Mouse (Mus musculus) midbrain, embryonic 12.5 days (tissue): ENCODE measurements around the gene Gsdma3. TPM values are rescaled to one million over a fixed set of nuclear protein-coding genes. Genes with fewer than 3 reads are reported as not detected.
A peak's percentile ranks its signal among the peaks of the same experiment; 100 is the strongest.

ENCODE experiments used
- ATAC-seq: fragments of 200-750 bp; cut with Nextera tagmentation; 2 replicates; pipeline ENCODE4 v1.8.0; 2017; ENCODE audit warnings: low read depth, moderate TSS enrichment, moderate library complexity; ENCODE audit not compliant: low FRiP score
- H3K27ac ChIP-seq: fragments of 300-500 bp; sonication (generic); replicated peaks from 2 replicates; pipeline ENCODE4 v1.5.1; 2016; ENCODE audit warnings: mild to moderate bottlenecking
- H3K27me3 ChIP-seq: fragments of 300-500 bp; sonication (generic); 2 replicates; pipeline ENCODE4 v1.6.1; 2016; ENCODE audit warnings: mild to moderate bottlenecking
- H3K36me3 ChIP-seq: fragments of 300-500 bp; sonication (generic); 2 replicates; pipeline ENCODE4 v1.6.1; 2016
- H3K4me1 ChIP-seq: fragments of 300-500 bp; sonication (generic); 2 replicates; pipeline ENCODE4 v1.6.1; 2016
- H3K4me2 ChIP-seq: fragments of 300-500 bp; sonication (generic); replicated peaks from 2 replicates; pipeline ENCODE4 v1.6.1; 2016; ENCODE audit warnings: mild to moderate bottlenecking, moderate library complexity
- H3K4me3 ChIP-seq: fragments of 300-500 bp; sonication (generic); 2 replicates; pipeline ENCODE4 v1.5.1; 2016; ENCODE audit warnings: mild to moderate bottlenecking
- H3K9ac ChIP-seq: fragments of 300-500 bp; sonication (generic); replicated peaks from 2 replicates; pipeline ENCODE4 v1.6.1; 2016; ENCODE audit warnings: mild to moderate bottlenecking, moderate library complexity
- H3K9me3 ChIP-seq: fragments of 300-500 bp; sonication (generic); 2 replicates; pipeline ENCODE4 v1.6.1; 2016; ENCODE audit warnings: mild to moderate bottlenecking
- WGBS: fragments of 180-500 bp; shearing (Covaris S2); methylation state at CpG from one replicate; pipeline ENCODE4 v1.1.7; 2016; 5-methylcytosine and 5-hydroxymethylcytosine counted together
- polyA plus RNA-seq: library from polyadenylated mRNA; unstranded; fragments of >200 nt; fragmentation: Nextera tagmentation; extraction: Ambion mirVana; gene quantifications from 2 replicates; pipeline ENCODE4 v1.2.1, GENCODE M21; 2016

Gene Gsdma3
- polyA plus RNA-seq, 1 experiment from 2014 or later, result not detected

- Histone ChIP-seq H3K4me3 (peak overlapping the region; percentile 91), H3K4me2 (peak overlapping the region; percentile 85), H3K9ac (peak overlapping the region; percentile 93), H3K36me3 (peaks cover 27% of the 10 kb centered on the region), H3K27ac (peak overlapping the region; percentile 90), H3K4me1 (peaks cover 33% of the 10 kb centered on the region), H3K27me3 (peaks cover 9% of the 10 kb centered on the region; the same call in 1 of the 2 replicates), H3K9me3 (no peaks in the 10 kb centered on the region)
- peak; percentile 50 for ATAC-seq
- 1% methylated on average over 19 of the region's 22 CpGs for WGBS
These were observed 39.9 kb upstream of the Gsdma3 start for GRCm38 (mm10) chr11:98586087-98586891.

- peaks cover 16% of the 10 kb centered on the region; the same call in 1 of the 2 replicates for H3K27me3 ChIP-seq
- peaks cover 20% of the 10 kb centered on the region for H3K36me3 ChIP-seq
- WGBS, result under 1% methylated on average over 49 of the region's 49 CpGs
- peak; percentile 92 for ATAC-seq
- peak within 1 kb of the TSS; percentile 85 for H3K4me2 ChIP-seq
- H3K9ac ChIP-seq, result peak within 1 kb of the TSS; percentile 93
- H3K4me1 ChIP-seq, result peaks cover 33% of the 10 kb centered on the region
- H3K9me3 ChIP-seq, result no peaks in the 10 kb centered on the region
- H3K27ac ChIP-seq, result peak within 1 kb of the TSS; percentile 90
- H3K4me3 ChIP-seq, result peak within 1 kb of the TSS; percentile 91
These were observed 39.1 kb upstream of the Gsdma3 start, which contains the start of gene Ormdl3 for GRCm38 (mm10) chr11:98586892-98587563. Ormdl3 (minus strand) TSS chr11:98587368.

DNA sequence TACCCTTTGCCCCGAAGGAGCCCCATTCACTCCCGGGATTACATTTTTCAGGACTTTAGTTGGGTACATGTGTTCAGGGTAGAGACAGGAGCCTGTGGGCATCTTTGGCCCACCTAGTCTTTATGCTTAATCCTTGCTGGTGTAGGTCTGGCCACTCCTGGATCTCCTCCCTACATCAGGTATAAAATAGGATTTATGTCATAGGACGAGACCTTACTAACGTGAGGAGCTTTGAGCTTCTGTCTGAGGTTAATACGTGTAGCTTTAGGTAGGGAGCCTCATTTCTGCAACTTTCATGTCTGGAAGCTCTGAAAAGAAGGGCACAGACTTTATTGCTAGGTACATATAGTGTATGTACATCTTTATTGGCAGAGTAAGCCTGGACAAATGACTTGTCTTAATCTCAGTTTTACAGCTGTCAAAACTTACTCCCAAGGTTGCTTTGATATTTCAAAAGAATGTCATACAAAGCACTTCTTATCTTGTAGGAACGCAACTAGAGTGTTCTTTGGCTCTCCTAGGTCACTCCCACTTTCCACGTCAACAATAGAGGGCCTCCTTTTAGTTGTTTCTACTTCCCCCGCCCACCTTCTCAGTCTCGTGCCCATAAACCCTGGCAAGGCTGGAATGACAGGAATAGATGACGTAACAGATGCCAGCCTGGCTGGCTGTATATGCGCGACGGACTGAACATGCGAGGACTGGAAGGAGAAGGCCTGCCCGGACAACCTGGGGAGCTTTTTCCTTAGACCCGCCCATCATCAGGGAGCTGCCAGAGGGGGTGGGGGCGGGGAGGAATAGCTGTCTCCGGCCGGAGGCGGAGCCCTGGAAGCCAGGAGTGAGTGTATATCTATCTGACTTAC is 38.2 kb upstream of the Gsdma3 start:
- Histone ChIP-seq H3K27ac (peak overlapping the region; percentile 90), H3K4me1 (peaks cover 33% of the 10 kb centered on the region), H3K9ac (peak overlapping the region; percentile 93), H3K27me3 (peaks cover 22% of the 10 kb centered on the region; the same call in 1 of the 2 replicates), H3K4me2 (peak overlapping the region; percentile 85), H3K36me3 (peaks cover 11% of the 10 kb centered on the region), H3K9me3 (no peaks in the 10 kb centered on the region), H3K4me3 (peak overlapping the region; percentile 91)
- WGBS, result 6% methylated on average over 20 of the region's 20 CpGs
- ATAC-seq, result peak; percentile 31; the same call in 1 of the 2 replicates

DNA sequence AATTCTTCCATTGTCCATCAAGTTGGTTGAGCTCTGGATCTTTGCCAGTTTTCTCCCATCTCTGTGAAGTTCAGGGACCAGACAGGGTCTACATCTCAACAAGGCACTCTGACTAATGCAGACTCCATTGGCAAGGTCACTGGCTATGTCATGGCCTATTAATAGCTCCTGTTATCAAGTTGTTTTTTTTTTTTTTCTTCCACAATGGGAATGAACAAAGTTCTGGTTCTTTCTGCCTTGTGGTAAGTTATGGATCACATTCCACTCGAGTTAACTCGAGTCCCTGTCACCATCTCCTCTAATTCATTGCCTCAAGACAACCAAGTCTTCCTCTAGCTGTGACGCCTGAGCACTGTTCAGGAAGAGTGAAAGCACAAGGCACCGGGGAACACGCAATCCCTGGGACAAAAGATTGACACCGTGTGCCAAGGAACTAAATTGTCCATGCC is 37.3 kb upstream of the Gsdma3 start:
- no peak for ATAC-seq

GRCm38 (mm10) chr11:98589306-98589705 is 36.9 kb upstream of the Gsdma3 start:
- H3K4me1 ChIP-seq, result peaks cover 33% of the 10 kb centered on the region
- 88% methylated on average over 8 of the region's 8 CpGs for WGBS
- no peak for ATAC-seq
- H3K27ac ChIP-seq, result no peak overlapping the region
- no peak overlapping the region for H3K9ac ChIP-seq
- H3K27me3 ChIP-seq, result peaks cover 22% of the 10 kb centered on the region; the same call in 1 of the 2 replicates
- H3K36me3 ChIP-seq, result no peaks in the 10 kb centered on the region
- H3K4me2 ChIP-seq, result no peak overlapping the region
- no peak overlapping the region for H3K4me3 ChIP-seq
- no peaks in the 10 kb centered on the region for H3K9me3 ChIP-seq

More for the DNA sequence above, 37.3 kb upstream of the Gsdma3 start:
- Histone ChIP-seq H3K4me2 (no peak overlapping the region), H3K9me3 (no peaks in the 10 kb centered on the region), H3K36me3 (0 out of 2 replicates have a peak, but pooled peaks cover 3% of the 10 kb centered on the region), H3K9ac (no peak overlapping the region), H3K4me1 (peaks cover 33% of the 10 kb centered on the region), H3K27ac (no peak overlapping the region), H3K27me3 (peaks cover 22% of the 10 kb centered on the region; the same call in 1 of the 2 replicates), H3K4me3 (no peak overlapping the region)
- 72% methylated on average over 6 of the region's 6 CpGs for WGBS

DNA sequence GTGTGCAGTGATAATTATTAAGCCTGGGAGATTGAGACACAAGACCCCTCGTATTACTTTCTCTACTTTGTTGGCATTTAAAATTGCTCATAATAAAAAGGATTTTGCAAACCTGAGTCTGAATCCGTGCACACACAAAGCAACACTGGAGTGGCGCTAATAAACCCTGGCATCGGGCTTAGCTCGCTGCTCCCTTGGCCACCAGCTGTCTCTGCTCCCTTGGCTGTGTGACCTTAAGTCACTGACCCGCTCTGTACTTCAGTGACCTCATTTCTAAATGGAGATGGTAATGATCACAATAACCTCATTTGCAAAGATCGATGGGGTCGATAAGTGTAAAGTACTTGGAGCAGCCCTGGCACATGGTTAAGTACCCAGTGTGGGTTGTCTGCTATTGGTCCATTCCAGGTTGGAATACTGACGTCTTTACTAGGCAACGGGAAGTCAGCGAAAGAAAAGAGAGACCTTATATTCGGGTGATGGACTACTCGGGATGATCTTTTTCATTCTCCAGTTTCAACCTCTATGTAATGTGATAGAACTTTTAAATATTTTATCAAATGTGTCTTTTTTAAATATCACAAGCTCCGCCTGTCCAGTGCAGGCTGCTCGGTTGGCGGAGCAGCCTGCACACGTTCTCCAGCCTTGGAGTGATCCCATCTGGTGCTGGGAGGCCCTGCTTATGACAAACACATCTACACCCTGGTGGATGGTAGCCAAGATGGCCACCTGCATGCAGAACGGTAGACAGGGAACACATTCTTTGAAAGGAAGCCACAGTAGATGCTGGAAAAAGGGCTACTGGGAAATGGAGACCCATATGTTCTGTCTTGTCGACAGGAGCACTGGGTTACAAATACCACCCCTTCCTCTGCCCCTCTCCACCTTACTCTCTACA is 35.4 kb upstream of the Gsdma3 start:
- WGBS, result 74% methylated on average over 19 of the region's 19 CpGs

GRCm38 (mm10) chr11:98595021-98595420 is 31.1 kb upstream of the Gsdma3 start:
- H3K4me3 ChIP-seq, result no peak overlapping the region
- no peak overlapping the region for H3K27ac ChIP-seq
- 78% methylated on average over 6 of the region's 6 CpGs for WGBS
- H3K9ac ChIP-seq, result no peak overlapping the region
- H3K36me3 ChIP-seq, result no peaks in the 10 kb centered on the region
- ATAC-seq, result no peak
- H3K27me3 ChIP-seq, result peaks cover 40% of the 10 kb centered on the region
- H3K9me3 ChIP-seq, result no peaks in the 10 kb centered on the region
- H3K4me2 ChIP-seq, result no peak overlapping the region
- no peaks in the 10 kb centered on the region for H3K4me1 ChIP-seq

More for the DNA sequence above, 35.4 kb upstream of the Gsdma3 start:
- Histone ChIP-seq H3K27me3 (peaks cover 22% of the 10 kb centered on the region; the same call in 1 of the 2 replicates), H3K9ac (no peak overlapping the region), H3K36me3 (no peaks in the 10 kb centered on the region), H3K27ac (no peak overlapping the region), H3K4me3 (no peak overlapping the region), H3K9me3 (no peaks in the 10 kb centered on the region), H3K4me2 (no peak overlapping the region), H3K4me1 (peaks cover 22% of the 10 kb centered on the region)
- ATAC-seq, result no peak

GRCm38 (mm10) chr11:98595473-98595872 is 30.7 kb upstream of the Gsdma3 start:
- Histone ChIP-seq H3K4me1 (no peaks in the 10 kb centered on the region), H3K9ac (no peak overlapping the region), H3K4me2 (no peak overlapping the region), H3K4me3 (no peak overlapping the region), H3K27me3 (peaks cover 44% of the 10 kb centered on the region), H3K27ac (no peak overlapping the region), H3K9me3 (no peaks in the 10 kb centered on the region), H3K36me3 (no peaks in the 10 kb centered on the region)
- no peak for ATAC-seq
- 76% methylated on average over 10 of the region's 10 CpGs for WGBS

GRCm38 (mm10) chr11:98595955-98596354 is 30.2 kb upstream of the Gsdma3 start:
- no peaks in the 10 kb centered on the region for H3K36me3 ChIP-seq
- H3K4me3 ChIP-seq, result no peak overlapping the region
- no peak overlapping the region for H3K9ac ChIP-seq
- H3K4me2 ChIP-seq, result no peak overlapping the region
- no peak for ATAC-seq
- WGBS, result 87% methylated on average over 3 of the region's 3 CpGs
- peaks cover 49% of the 10 kb centered on the region for H3K27me3 ChIP-seq
- H3K27ac ChIP-seq, result no peak overlapping the region
- H3K4me1 ChIP-seq, result no peaks in the 10 kb centered on the region
- no peaks in the 10 kb centered on the region for H3K9me3 ChIP-seq

- Histone ChIP-seq H3K27me3 (peaks cover 44% of the 10 kb centered on the region), H3K9ac (no peak overlapping the region), H3K27ac (no peak overlapping the region), H3K4me3 (no peak overlapping the region), H3K4me1 (peaks cover 5% of the 10 kb centered on the region), H3K36me3 (no peaks in the 10 kb centered on the region), H3K4me2 (no peak overlapping the region), H3K9me3 (no peaks in the 10 kb centered on the region)
- WGBS, result 42% methylated on average over 5 of the region's 6 CpGs
- no peak for ATAC-seq
These were observed 28.8 kb upstream of the Gsdma3 start for GRCm38 (mm10) chr11:98597363-98597762.

DNA sequence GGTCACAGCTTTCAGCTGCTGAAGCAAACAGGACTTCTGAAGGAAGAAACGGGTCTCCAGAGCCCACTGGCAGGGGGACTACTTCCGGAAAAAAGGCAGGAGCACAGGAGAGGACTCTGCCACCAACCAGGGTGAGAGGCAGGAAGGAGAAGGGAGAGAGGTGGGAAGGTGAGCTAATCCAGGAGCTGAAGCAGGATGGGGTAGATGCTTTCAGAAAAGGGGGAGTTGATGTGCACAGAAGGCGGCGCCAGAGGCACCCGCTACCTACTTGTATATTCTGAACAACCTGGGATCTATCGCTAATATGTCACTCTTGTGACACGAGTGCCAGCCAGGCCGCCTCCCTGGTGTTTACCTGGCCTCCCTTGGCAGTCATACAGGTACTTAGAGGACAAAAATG is 28.2 kb upstream of the Gsdma3 start, which contains the start of gene Lrrc3c:
TSS of gene Lrrc3c (plus strand) at position 301 of the 400 bp plus-strand sequence.
- WGBS, result 87% methylated on average over 8 of the region's 8 CpGs
- H3K4me3 ChIP-seq, result no peak within 1 kb of the TSS
- no peaks in the 10 kb centered on the region for H3K36me3 ChIP-seq
- ATAC-seq, result no peak
- no peak within 1 kb of the TSS for H3K4me2 ChIP-seq
- peaks cover 41% of the 10 kb centered on the region for H3K27me3 ChIP-seq
- no peak within 1 kb of the TSS for H3K9ac ChIP-seq
- no peaks in the 10 kb centered on the region for H3K9me3 ChIP-seq
- no peak within 1 kb of the TSS for H3K27ac ChIP-seq
- H3K4me1 ChIP-seq, result peaks cover 7% of the 10 kb centered on the region
